Mouse (Mus musculus) embryonic facial prominence, embryonic 13.5 days (tissue): ENCODE measurements at regions not wholly inside any gene's neighbourhood (a gene's known extent, or its start where the extent isn't known, plus 50 kb on each side); places are given as distances from the start of the nearest gene placed in this dataset.
A peak's percentile ranks its signal among the peaks of the same experiment; 100 is the strongest.

ENCODE experiments used
- ATAC-seq: fragments of 200-750 bp; cut with Nextera tagmentation; 2 replicates; pipeline ENCODE4 v1.8.0; 2017; ENCODE audit warnings: low read depth; ENCODE audit not compliant: insufficient number of reproducible peaks, insufficient read depth, low FRiP score, low TSS enrichment
- H3K27ac ChIP-seq: fragments of 300-500 bp; sonication (generic); 2 replicates; pipeline ENCODE4 v1.5.1; 2015; ENCODE audit warnings: moderate library complexity, mild to moderate bottlenecking, inconsistent platforms
- H3K27me3 ChIP-seq: fragments of 300-500 bp; sonication (generic); 2 replicates; pipeline ENCODE4 v1.6.1; 2015; ENCODE audit warnings: mild to moderate bottlenecking, inconsistent platforms
- H3K36me3 ChIP-seq: fragments of 300-500 bp; sonication (generic); 2 replicates; pipeline ENCODE4 v1.6.1; 2015; ENCODE audit warnings: mild to moderate bottlenecking, inconsistent platforms
- H3K4me1 ChIP-seq: fragments of 300-500 bp; sonication (generic); 2 replicates; pipeline ENCODE4 v1.6.1; 2015; ENCODE audit warnings: inconsistent platforms
- H3K4me2 ChIP-seq: fragments of 300-500 bp; sonication (generic); 2 replicates; pipeline ENCODE4 v1.6.1; 2015; ENCODE audit warnings: moderate library complexity, mild to moderate bottlenecking, inconsistent platforms
- H3K4me3 ChIP-seq: fragments of 300-500 bp; sonication (generic); 2 replicates; pipeline ENCODE4 v1.5.1; 2015; ENCODE audit warnings: mild to moderate bottlenecking, inconsistent platforms
- H3K9ac ChIP-seq: fragments of 300-500 bp; sonication (generic); 2 replicates; pipeline ENCODE4 v1.6.1; 2015; ENCODE audit warnings: mild to moderate bottlenecking, inconsistent platforms
- H3K9me3 ChIP-seq: fragments of 300-500 bp; sonication (generic); 2 replicates; pipeline ENCODE4 v1.6.1; 2016; ENCODE audit warnings: inconsistent platforms
- WGBS: fragments of 180-500 bp; shearing (Covaris S2); methylation state at CpG from one replicate; pipeline ENCODE4 v1.1.7; 2015; ENCODE audit warnings: mixed read lengths; 5-methylcytosine and 5-hydroxymethylcytosine counted together

GRCm38 (mm10) chr10:7295921-7296320, 83.9 kb upstream of the Cnksr3 start:
- Histone ChIP-seq H3K4me3 (no peak overlapping the region), H3K9me3 (no peaks in the 10 kb centered on the region), H3K27me3 (no peaks in the 10 kb centered on the region), H3K4me2 (no peak overlapping the region), H3K9ac (no peak overlapping the region), H3K27ac (no peak overlapping the region), H3K36me3 (no peaks in the 10 kb centered on the region), H3K4me1 (no peaks in the 10 kb centered on the region)
- ATAC-seq = no peak
- 94% methylated on average over 5 of the region's 5 CpGs for WGBS

GRCm38 (mm10) chr10:7293203-7293602, 81.2 kb upstream of the Cnksr3 start:
- H3K9ac ChIP-seq = no peak overlapping the region
- 78% methylated on average over 5 of the region's 5 CpGs for WGBS
- ATAC-seq = no peak

GRCm38 (mm10) chr10:7289773-7290411, 77.9 kb upstream of the Cnksr3 start:
- H3K9ac ChIP-seq = no peak overlapping the region
- no peaks in the 10 kb centered on the region for H3K36me3 ChIP-seq
- no peak overlapping the region for H3K27ac ChIP-seq
- ATAC-seq = no peak
- no peak overlapping the region for H3K4me2 ChIP-seq
- no peaks in the 10 kb centered on the region for H3K9me3 ChIP-seq
- H3K4me1 ChIP-seq = 0 out of 2 replicates have a peak, but pooled peaks cover 7% of the 10 kb centered on the region
- H3K27me3 ChIP-seq = no peaks in the 10 kb centered on the region
- 73% methylated on average over 10 of the region's 10 CpGs for WGBS
- H3K4me3 ChIP-seq = no peak overlapping the region

More at GRCm38 (mm10) chr10:7293203-7293602, 81.2 kb upstream of the Cnksr3 start:
- Histone ChIP-seq H3K27me3 (no peaks in the 10 kb centered on the region), H3K9me3 (no peaks in the 10 kb centered on the region), H3K27ac (no peak overlapping the region), H3K4me1 (0 out of 2 replicates have a peak, but pooled peaks cover 7% of the 10 kb centered on the region), H3K4me3 (no peak overlapping the region), H3K36me3 (no peaks in the 10 kb centered on the region), H3K4me2 (no peak overlapping the region)

DNA sequence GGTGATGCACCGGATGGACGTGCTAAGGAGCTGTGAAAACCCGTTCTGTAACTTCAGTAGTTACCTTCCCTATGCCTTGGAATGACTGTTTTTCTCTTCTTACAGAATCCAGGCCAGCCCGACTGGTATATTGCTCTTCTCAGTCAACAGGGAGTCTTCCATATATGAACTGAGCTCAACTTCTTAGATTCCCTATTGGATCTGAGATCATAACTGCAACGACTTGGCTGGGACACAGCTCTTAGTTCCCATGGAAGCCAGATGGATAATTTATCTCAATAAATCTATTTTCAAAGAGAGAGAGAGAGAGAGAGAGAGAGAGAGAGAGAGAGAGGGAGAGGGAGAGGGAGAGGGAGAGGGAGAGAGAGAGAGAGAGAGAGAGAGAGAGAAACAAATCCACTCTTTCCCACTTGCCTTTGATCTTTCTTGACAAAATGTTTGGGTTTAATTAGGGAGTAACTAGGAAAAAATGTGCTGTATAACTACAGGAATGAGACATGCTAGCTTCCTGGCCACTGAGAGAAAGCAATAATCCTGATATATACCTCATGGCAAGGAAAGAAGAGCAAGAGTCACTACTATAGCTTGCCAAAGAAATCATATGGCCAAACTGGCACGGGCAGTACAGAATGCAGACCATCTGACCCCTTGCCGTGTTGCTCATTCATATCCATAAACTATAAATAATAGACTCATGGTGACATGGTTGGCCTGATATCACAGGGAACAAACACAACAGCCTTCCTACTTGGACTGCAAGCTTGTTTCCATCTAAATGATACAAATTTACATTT, 73.3 kb upstream of the Cnksr3 start:
- no peaks in the 10 kb centered on the region for H3K36me3 ChIP-seq
- no peak for ATAC-seq
- WGBS = 79% methylated on average over 7 of the region's 7 CpGs
- H3K4me3 ChIP-seq = no peak overlapping the region
- no peak overlapping the region for H3K27ac ChIP-seq
- H3K4me1 ChIP-seq = 0 out of 2 replicates have a peak, but pooled peaks cover 6% of the 10 kb centered on the region
- H3K9me3 ChIP-seq = no peaks in the 10 kb centered on the region
- no peak overlapping the region for H3K9ac ChIP-seq
- H3K27me3 ChIP-seq = no peaks in the 10 kb centered on the region
- H3K4me2 ChIP-seq = no peak overlapping the region

DNA sequence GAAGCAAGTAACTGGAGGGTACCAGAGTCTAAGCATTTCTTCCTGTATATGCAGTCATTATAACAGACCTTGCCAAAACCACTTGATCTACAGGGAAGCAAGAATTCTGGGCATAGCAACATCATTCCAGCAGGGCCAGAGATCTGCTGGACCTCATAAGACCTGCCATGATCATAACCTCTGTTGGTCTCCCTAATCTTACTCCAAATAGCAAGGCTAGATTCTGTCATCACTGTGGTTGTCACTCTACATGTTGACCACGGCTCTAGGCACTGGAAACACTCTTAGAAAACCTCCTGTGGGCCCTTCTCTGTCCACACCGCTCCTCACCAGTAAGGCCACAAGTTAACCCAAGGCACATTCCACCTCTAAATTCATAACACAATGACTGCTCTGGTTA, 68.4 kb upstream of the Cnksr3 start:
- Histone ChIP-seq H3K4me3 (no peak overlapping the region), H3K36me3 (no peaks in the 10 kb centered on the region), H3K4me2 (no peak overlapping the region), H3K9me3 (no peaks in the 10 kb centered on the region), H3K27me3 (no peaks in the 10 kb centered on the region), H3K4me1 (peaks cover 18% of the 10 kb centered on the region), H3K9ac (no peak overlapping the region), H3K27ac (no peak overlapping the region)
- no peak for ATAC-seq
- 84% methylated on average over 2 of the region's 2 CpGs for WGBS

GRCm38 (mm10) chr10:7278820-7279219, 66.8 kb upstream of the Cnksr3 start:
- no peak overlapping the region for H3K4me3 ChIP-seq
- no peaks in the 10 kb centered on the region for H3K27me3 ChIP-seq
- ATAC-seq = no peak
- peak overlapping the region; percentile 80 for H3K27ac ChIP-seq
- no peaks in the 10 kb centered on the region for H3K36me3 ChIP-seq
- 21% methylated on average over 5 of the region's 5 CpGs for WGBS
- H3K9ac ChIP-seq = no peak overlapping the region
- peaks cover 18% of the 10 kb centered on the region for H3K4me1 ChIP-seq
- peak overlapping the region; percentile 27; the same call in 1 of the 2 replicates for H3K4me2 ChIP-seq
- H3K9me3 ChIP-seq = no peaks in the 10 kb centered on the region

DNA sequence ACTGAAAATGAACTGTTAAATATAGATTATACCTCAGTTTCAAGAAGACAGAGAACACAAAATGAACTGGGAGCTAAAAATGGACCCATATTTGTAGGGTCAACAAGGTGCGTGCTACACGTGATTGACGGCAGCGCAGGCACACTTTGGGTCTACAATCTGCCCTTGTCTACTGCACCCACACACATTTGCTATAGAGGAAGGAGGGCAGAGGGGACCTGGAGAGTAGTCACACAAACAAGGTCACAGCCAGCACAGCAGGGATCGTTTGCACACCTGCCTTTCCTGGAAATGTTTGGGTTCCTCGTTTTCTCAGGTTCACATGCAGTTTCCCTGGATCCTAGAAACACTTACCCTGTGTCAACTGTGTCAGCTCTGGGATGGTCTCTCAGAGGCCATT, 63.3 kb upstream of the Cnksr3 start:
- Histone ChIP-seq H3K27ac (no peak overlapping the region), H3K27me3 (no peaks in the 10 kb centered on the region), H3K9ac (no peak overlapping the region), H3K9me3 (no peaks in the 10 kb centered on the region), H3K4me3 (no peak overlapping the region), H3K4me1 (peaks cover 18% of the 10 kb centered on the region), H3K36me3 (no peaks in the 10 kb centered on the region), H3K4me2 (no peak overlapping the region)
- 84% methylated on average over 6 of the region's 6 CpGs for WGBS
- no peak for ATAC-seq

DNA sequence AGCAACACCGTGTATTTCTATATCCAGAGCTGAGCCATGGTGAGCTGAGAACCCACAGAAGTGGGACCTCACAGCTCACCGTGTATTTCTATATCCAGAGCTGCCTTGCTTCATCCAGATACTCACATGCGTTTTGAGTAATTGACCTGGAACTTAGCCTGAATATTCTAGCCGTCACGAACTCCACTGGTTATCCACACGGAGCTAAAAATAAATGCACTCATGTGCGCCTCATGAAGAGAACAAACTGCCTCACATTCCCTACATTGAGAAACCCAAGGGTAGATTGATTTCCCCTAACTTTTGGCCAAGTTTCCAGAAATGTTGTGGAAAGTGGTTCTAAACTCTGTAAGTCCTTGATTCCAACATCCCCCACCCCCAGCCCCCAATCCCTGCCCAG, 62.4 kb upstream of the Cnksr3 start:
- H3K4me2 ChIP-seq = no peak overlapping the region
- H3K36me3 ChIP-seq = no peaks in the 10 kb centered on the region
- no peak for ATAC-seq
- H3K4me1 ChIP-seq = peaks cover 14% of the 10 kb centered on the region
- H3K27me3 ChIP-seq = no peaks in the 10 kb centered on the region
- no peaks in the 10 kb centered on the region for H3K9me3 ChIP-seq
- 62% methylated on average over 7 of the region's 7 CpGs for WGBS
- no peak overlapping the region for H3K27ac ChIP-seq
- no peak overlapping the region for H3K4me3 ChIP-seq
- H3K9ac ChIP-seq = no peak overlapping the region

DNA sequence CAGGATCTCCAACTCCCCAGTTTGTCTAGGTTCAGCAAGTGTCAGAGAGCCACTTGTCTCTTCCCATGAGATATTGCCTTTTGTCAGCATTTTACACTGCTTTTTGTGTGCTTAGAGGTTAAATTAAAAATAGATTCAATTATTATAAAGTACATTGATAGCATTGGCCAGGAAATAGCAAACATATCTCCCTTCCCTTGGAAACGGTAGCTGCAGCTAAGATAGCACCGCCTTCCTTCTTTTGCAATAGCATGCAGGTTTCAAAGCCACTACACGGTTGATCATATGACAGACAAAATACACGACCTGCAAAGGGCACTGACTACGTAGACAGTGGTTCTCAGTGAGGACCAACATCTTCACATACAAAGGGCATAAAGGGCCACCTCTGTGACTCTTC, 59.1 kb upstream of the Cnksr3 start:
- H3K27me3 ChIP-seq = no peaks in the 10 kb centered on the region
- ATAC-seq = no peak
- H3K27ac ChIP-seq = no peak overlapping the region
- H3K9me3 ChIP-seq = no peaks in the 10 kb centered on the region
- no peak overlapping the region for H3K4me2 ChIP-seq
- no peak overlapping the region for H3K9ac ChIP-seq
- no peak overlapping the region for H3K4me3 ChIP-seq
- peaks cover 10% of the 10 kb centered on the region; the same call in 1 of the 2 replicates for H3K4me1 ChIP-seq
- no peaks in the 10 kb centered on the region for H3K36me3 ChIP-seq
- 67% methylated on average over 5 of the region's 5 CpGs for WGBS

DNA sequence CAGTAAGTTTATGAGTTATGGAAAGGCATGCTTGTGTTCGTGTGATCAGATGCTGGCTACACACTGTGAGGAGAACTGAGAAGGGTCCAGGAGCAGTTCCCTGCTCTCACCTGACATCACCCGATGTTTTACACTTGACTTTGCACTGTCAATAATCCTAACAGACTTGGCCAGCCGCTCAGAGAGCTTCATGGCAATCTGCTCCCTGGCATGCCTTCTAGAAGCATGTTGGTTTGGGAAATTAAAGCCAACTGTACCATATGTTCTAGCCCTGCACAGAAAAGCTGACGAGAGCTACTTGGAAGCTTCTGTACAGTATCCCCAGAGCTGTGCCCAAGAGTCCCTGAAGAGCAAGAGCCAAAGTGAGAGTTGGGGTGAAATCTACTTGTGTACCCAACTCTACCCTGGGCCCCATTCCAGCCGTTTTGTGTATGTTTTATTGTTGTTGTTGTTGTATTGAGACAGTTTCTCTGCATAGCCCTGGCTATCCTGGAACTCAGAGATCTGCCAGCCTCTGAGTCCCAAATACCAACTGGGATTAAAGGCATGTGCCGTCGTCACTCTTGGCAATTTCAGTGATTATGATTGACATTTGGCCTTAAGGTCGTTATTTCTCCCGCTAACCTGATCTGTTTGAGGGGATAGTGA, 56.5 kb upstream of the Cnksr3 start:
- H3K36me3 ChIP-seq = no peaks in the 10 kb centered on the region
- 49% methylated on average over 9 of the region's 9 CpGs for WGBS

DNA sequence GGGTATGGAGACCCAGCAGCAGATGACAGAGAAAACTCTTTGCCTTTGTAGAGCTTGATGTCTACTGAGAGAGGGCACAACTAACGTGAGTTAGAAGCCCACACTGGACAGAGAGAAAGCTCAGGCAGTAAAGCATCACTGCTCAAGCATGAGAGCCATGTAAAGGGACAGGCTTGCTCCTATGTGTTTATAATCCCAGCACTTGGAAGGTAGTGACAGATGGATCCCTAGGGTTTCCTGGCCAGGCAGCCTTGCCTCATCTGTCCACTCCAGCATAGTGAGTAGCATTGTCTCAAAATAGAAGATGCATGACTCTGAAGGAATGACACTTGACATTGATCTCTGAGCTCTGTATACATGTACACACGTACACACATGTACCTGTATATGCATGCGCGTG, 55.9 kb upstream of the Cnksr3 start:
- Histone ChIP-seq H3K36me3 (no peaks in the 10 kb centered on the region), H3K27me3 (no peaks in the 10 kb centered on the region), H3K4me3 (no peak overlapping the region), H3K9ac (no peak overlapping the region), H3K4me1 (peaks cover 19% of the 10 kb centered on the region), H3K9me3 (no peaks in the 10 kb centered on the region), H3K27ac (no peak overlapping the region), H3K4me2 (no peak overlapping the region)
- WGBS = 88% methylated on average over 4 of the region's 4 CpGs
- ATAC-seq = no peak

More for the DNA sequence above, 56.5 kb upstream of the Cnksr3 start:
- Histone ChIP-seq H3K27ac (no peak overlapping the region), H3K4me1 (peaks cover 19% of the 10 kb centered on the region), H3K4me2 (no peak overlapping the region), H3K9ac (no peak overlapping the region), H3K27me3 (no peaks in the 10 kb centered on the region), H3K9me3 (no peaks in the 10 kb centered on the region), H3K4me3 (no peak overlapping the region)
- no peak for ATAC-seq

DNA sequence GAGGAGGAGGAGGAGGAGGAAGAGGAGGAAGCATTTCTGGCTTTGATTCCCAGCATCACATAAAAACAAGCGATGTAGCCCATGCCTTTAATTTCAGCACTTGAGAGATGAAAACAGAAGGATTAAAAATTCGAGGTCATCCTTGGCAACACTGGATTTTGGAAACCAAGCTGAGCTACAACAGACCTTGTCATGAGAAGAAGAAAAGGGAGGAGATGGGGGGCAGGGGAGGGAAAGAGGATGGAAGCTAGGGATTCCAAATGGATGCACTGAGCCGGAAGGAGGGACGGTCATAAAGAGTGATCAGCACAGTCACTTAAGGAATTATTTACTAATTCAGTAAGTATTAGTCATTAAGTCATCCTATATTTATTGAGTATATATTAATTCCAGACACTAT, 55.1 kb upstream of the Cnksr3 start:
- H3K4me3 ChIP-seq = no peak overlapping the region
- no peaks in the 10 kb centered on the region for H3K27me3 ChIP-seq
- H3K9me3 ChIP-seq = no peaks in the 10 kb centered on the region
- WGBS = 74% methylated on average over 4 of the region's 4 CpGs
- ATAC-seq = no peak
- no peaks in the 10 kb centered on the region for H3K36me3 ChIP-seq
- H3K27ac ChIP-seq = no peak overlapping the region
- peaks cover 19% of the 10 kb centered on the region for H3K4me1 ChIP-seq
- H3K4me2 ChIP-seq = no peak overlapping the region
- no peak overlapping the region for H3K9ac ChIP-seq
